Mouse (Mus musculus) mature B cell (primary cell): ENCODE data around the gene Gm9803.
"Not testable (repeated sequence)": the region's sequence is repeated elsewhere in the genome, so short reads cannot be mapped to it uniquely, and the experiment has no call there.

Source experiments
- in situ Hi-C: fragments of 300-500 bp; cut with MboI; formaldehyde crosslinking; loops from 2 replicates; pipeline ENCODE4 v1.14.3; 2019

Gene Gm9803

GRCm38 (mm10) chr10:43523931-43524330 lies at the start of gene Gm9803:
Gm9803 (plus strand) TSS chr10:43524084.
- in situ Hi-C loops: not testable (repeated sequence)

GRCm38 (mm10) chr10:43475376-43475775 lies 48.5 kb upstream of the Gm9803 start:
- in situ Hi-C loops: no loop called here

- in situ Hi-C loops: no loop called here
Observed at GRCm38 (mm10) chr10:43477459-43477858, 46.4 kb upstream of the Gm9803 start.

GRCm38 (mm10) chr10:43477865-43478681 lies 45.8 kb upstream of the Gm9803 start:
- in situ Hi-C loops: no loop called here

- in situ Hi-C loops: no loop called here
Observed at GRCm38 (mm10) chr10:43478751-43479435, 45.0 kb upstream of the Gm9803 start, which contains the start of gene Bend3. Bend3 (plus strand) TSS chr10:43478831.

GRCm38 (mm10) chr10:43479436-43480157 lies 44.3 kb upstream of the Gm9803 start:
- in situ Hi-C loops: no loop called here

GRCm38 (mm10) chr10:43480227-43480849 lies 43.5 kb upstream of the Gm9803 start:
- in situ Hi-C loops: no loop called here

- in situ Hi-C loops: no loop called here
Observed at GRCm38 (mm10) chr10:43481179-43481578, 42.7 kb upstream of the Gm9803 start.

GRCm38 (mm10) chr10:43482021-43482420 lies 41.9 kb upstream of the Gm9803 start:
- in situ Hi-C loops: no loop called here

GRCm38 (mm10) chr10:43483426-43483995 lies 40.4 kb upstream of the Gm9803 start:
- in situ Hi-C loops: no loop called here

GRCm38 (mm10) chr10:43485751-43486268 lies 38.1 kb upstream of the Gm9803 start:
- in situ Hi-C loops: no loop called here

- in situ Hi-C loops: no loop called here
Observed at GRCm38 (mm10) chr10:43487441-43488010, 36.4 kb upstream of the Gm9803 start.

GRCm38 (mm10) chr10:43488258-43488657 lies 35.6 kb upstream of the Gm9803 start:
- in situ Hi-C loops: no loop called here

- in situ Hi-C loops: no loop called here
Observed at GRCm38 (mm10) chr10:43489139-43489538, 34.7 kb upstream of the Gm9803 start.

GRCm38 (mm10) chr10:43489550-43489949 lies 34.3 kb upstream of the Gm9803 start:
- in situ Hi-C loops: no loop called here

- in situ Hi-C loops: no loop called here
Observed at GRCm38 (mm10) chr10:43490034-43490433, 33.9 kb upstream of the Gm9803 start.

- in situ Hi-C loops: no loop called here
Observed at GRCm38 (mm10) chr10:43490846-43491245, 33.0 kb upstream of the Gm9803 start.

- in situ Hi-C loops: no loop called here
Observed at GRCm38 (mm10) chr10:43502599-43502998, 21.3 kb upstream of the Gm9803 start.

GRCm38 (mm10) chr10:43504291-43504690 lies 19.6 kb upstream of the Gm9803 start:
- in situ Hi-C loops: no loop called here

- in situ Hi-C loops: no loop called here
Observed at GRCm38 (mm10) chr10:43507051-43507450, 16.8 kb upstream of the Gm9803 start.

GRCm38 (mm10) chr10:43509228-43509627 lies 14.7 kb upstream of the Gm9803 start:
- in situ Hi-C loops: no loop called here
